Mouse (Mus musculus): ENCODE results near the gene C3ar1. TPM values are rescaled to one million over a fixed set of nuclear protein-coding genes. Genes with fewer than 3 reads are reported as not detected.

Gene C3ar1
- not detected for total RNA-seq (2023)

DNA sequence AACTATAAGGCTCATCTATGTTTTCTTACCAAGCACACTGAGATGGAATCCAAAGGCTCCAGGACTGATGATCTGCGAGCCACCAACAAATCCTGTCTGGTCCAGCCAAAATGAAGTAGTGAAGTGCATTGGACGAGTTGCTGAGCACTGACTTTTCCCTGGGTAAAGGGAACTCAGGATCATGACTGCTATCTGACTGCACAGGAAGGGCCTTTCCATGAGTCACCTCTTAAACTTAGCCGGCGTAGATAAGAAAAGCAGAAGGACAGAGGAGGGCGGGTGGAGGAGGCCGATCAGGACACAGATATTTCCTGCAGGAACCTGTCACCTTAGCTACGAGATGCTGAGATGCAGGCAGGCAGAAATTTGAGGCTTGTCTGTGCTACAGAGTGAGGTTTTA, at the start of gene C3ar1:
Gene C3ar1, minus strand, starts transcription at position 207 of the 400 bp plus-strand sequence.

DNA sequence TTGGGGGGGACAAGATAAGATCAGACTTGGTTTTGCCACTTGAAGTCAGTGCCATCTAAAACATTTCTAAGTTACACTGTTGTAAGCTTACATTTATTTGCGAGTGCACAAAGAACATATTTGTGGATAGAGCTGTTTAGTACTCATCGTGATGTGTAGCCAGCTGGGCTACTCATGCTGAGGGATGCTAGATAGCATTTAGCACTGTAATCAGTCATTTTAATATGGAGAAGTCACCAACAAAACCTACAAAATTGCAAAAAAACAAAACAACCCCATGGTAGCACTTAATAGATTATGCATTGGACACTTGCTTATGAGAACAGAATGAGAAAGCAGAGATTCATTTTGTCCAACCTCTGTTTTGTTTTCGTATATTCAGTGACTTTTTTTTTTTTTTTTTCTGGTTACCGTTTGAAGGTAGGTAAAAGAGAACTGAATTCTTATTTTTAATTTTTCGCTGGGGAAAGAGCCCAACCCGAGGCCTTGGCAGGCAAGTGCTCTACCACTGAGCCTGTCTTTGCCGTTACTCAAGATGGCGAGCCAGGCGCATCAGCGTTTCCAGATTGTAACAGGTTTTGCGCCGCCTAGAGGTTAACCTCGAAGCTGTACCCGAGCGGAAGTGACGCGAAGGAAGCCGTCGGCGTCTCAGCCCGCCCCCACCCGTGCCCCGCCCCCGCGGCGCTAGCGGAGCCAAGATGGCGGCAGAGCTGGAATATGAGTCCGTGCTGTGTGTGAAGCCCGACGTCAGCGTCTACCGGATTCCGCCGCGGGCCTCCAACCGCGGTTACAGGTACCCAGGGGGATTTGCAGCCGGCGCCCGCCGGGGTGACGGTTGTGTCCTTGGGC, 18.1 kb upstream of the C3ar1 start, which contains the start of gene Necap1:
Gene Necap1, plus strand, starts transcription at position 604 of the 849 bp plus-strand sequence.

DNA sequence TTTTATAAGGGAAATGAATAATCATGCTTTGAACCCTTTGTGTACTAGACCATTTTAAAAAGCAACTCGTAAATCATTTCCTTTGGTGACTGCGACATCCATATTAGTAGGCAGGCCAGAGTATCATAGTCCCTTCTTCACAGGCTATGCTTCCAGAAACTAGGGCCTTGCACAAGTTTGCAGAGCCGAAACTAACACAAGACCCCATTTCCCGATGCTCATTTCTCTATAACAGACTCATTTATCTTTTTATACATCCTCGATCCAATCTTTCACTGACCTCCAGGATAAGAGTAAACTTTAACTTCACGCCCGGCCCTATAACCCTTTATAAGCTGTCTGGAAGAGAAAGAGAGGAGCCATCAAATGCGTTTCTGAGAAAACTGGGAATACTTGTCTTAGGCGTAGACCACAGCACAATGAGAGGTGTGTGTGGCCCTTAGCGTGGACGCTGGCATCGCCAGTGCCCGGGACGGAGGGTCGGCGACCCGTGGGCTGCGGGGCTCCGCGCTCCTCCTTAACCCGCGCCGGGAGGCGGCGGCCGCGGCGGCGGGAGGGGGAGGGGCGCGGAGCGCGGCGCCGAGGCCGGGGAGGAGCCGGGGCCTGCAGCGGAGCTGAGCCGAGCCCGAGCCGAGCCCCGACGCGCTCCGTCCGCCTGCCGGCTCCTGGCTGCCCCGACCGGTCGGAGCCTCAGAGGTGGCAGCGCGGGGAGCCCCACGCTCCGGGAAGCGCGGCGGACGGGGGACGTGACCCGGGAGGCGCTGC, 36.5 kb downstream of the C3ar1 start, which contains the start of gene Foxj2:
Gene Foxj2, plus strand, starts transcription at position 609 of the 765 bp plus-strand sequence.

DNA sequence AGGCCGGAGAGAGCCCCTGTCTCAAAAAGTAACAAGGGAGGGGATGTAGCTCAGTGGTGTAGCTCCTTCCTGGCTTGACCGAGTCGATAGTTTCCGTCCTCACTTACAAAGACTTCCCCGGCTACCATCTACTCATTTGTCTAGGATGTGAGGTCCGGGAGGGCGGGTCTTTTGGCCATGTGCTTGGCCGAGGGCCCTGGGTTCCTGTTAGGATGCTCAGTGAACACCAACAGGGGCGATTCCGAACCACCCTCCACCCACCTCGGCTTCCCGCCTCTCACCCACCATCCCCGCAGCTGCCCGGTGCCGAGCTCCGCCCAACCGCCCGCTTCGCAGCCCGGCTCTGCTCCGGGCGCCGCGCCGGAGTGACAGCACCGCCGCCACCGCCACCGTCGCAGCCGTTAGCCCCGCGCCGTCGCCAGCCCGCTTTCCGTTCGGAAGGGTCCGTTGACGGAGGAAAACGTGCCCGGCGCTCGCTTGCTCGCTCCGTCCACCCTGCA, 54.6 kb downstream of the C3ar1 start, which contains the start of gene Slc2a3:
Gene Slc2a3, minus strand, starts transcription at position 340 of the 500 bp plus-strand sequence.

Other genes starting within 250 kb of the C3ar1 start
- not detected for gene Gdf3, start 246.1 kb downstream of the C3ar1 start, total RNA-seq (2023)
- under 1 TPM in 1 of 2 experiments, not detected in 1; 0.87 TPM for gene Dppa3, start 229.8 kb downstream of the C3ar1 start, total RNA-seq (2023)
- gene Nanog, start 148.7 kb downstream of the C3ar1 start, total RNA-seq (2023) = not detected
- gene Slc2a3, start 54.5 kb downstream of the C3ar1 start, total RNA-seq (2023) = 10 to 100 TPM; 36.1 to 41.3 TPM
- 10 to 100 TPM; 35.5 to 38.6 TPM for gene Foxj2, start 36.2 kb downstream of the C3ar1 start, total RNA-seq (2023)
- 10 to 100 TPM; 48.2 to 59.3 TPM for gene Necap1, start 18.3 kb upstream of the C3ar1 start, total RNA-seq (2023)
- gene Clec4a1, start 65.7 kb upstream of the C3ar1 start, total RNA-seq (2023) = under 1 TPM; 0.47 to 0.58 TPM
- 1 to 10 TPM in 1 of 2 experiments, under 1 TPM in 1; 0.83 to 1.7 TPM for gene Clec4a3, start 96.4 kb upstream of the C3ar1 start, total RNA-seq (2023)
- gene Clec4a4, start 134.2 kb upstream of the C3ar1 start, total RNA-seq (2023) = not detected
- not detected for gene Clec4b1, start 193.8 kb upstream of the C3ar1 start, total RNA-seq (2023)

All from T-cell, adult 66 days (primary cell).